Mouse (Mus musculus): ENCODE measurements around the gene Spta1.

The Spta1 gene

DNA sequence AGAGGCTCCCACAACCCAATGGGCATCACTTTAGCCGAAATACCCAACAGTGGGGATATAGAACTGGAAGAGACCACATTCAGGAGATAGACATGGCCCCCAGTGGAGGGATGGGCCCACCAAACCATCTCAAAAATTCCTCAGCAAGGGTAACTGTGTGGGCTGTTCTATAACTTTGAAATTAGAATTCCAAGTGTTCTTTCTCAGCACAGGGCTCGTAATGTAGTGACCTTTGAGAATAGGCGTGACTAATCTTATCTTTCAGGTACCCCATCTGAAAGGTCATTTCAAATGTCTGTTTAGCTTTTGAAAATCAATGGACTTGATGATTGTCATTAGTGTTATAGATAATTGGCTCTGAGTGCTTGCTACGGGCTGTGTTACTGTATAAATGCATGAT is 95.2 kb downstream of the Spta1 start:
- DNase-seq: no peak

DNA sequence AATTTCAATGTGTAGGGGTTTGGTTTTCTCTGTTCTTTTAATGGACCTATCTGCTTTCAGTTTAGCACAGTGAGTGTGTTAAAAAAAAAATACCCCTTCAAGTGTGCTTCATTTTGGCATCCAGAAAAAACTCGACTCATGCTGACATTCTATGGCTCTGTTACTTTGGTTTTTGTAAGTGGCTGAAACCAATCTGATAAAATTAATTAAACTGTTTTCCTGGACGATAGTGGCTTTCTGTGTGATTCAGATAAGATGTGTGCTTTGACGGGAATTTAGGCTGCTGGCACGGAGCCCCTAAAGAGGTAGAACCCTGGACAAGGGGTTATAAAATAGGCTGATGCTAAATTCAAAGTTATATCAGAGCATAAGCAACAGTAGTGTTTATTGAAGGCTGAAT is 96.6 kb downstream of the Spta1 start:
- DNase-seq: no peak

DNA sequence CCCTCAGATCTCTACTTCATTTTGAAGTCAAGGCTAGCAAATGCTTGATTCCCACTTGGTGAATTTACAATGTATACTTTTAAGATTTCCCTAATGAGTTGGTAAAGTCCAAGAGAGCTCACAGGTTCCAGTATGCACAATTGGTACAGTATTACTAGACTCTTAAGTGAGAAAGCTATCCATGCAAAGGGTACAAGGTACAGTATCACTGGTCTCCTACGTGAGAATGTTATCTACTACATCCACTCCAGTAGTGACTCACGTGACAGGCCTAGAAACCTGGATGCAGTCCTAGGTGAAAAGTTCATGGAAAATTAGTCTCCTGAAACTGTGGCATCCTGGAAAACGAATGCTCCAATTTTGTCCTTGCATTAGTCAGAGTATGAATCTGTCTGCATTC is 98.1 kb downstream of the Spta1 start:
- DNase-seq: no peak

All from spleen, adult 18-20 months (tissue).